Mouse (Mus musculus) liver, postnatal 0 days (tissue): ENCODE measurements at regions not wholly inside any gene's neighbourhood (a gene's known extent, or its start where the extent isn't known, plus 50 kb on each side); places are given as distances from the start of the nearest gene placed in this dataset.
"Not testable (repeated sequence)": the region's sequence is repeated elsewhere in the genome, so short reads cannot be mapped to it uniquely, and the experiment has no call there.

Experiments
- CTCF ChIP-seq: sonication (generic); IDR thresholded peaks from 2 replicates; pipeline ENCODE4 v1.5.1; 2016; ENCODE audit warnings: antibody characterized with exemption, low read depth
- EP300 ChIP-seq: IDR thresholded peaks from 2 replicates; pipeline ENCODE4 v1.6.1; 2016; ENCODE audit warnings: antibody characterized with exemption, low read depth, mild to moderate bottlenecking

DNA sequence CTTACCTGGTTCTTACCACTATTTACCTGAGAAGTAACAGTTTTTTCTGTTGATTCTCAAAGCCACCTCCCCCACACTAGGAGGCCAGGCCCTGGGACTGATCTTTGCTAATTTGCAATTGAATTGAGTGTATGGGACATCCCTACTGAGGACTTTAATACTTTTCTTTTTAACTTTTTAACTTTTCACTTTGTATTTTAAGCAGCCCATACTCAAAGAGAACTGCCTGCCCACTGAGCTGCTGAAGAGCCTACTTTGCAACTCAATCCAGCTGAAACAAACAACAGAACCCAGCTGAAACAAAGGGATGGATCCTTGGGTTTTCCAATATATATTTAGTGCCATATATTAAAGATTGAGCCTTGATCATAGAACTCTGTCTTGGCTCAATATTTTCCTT, 64.0 kb downstream of the Mup20 start:
- not testable (repeated sequence) for TF ChIP-seq CTCF, EP300
